Mouse (Mus musculus) ES-CJ7 (cell line): Measurements from ENCODE around the gene Dcst1.

Source experiments
- DNase-seq: peaks from one replicate; pipeline ENCODE4 v3.0.0; 2011; ENCODE audit warnings: low read depth, low spot score

The Dcst1 gene

GRCm38 (mm10) chr3:89361675-89362074 is 3.4 kb downstream of the Dcst1 start, which contains the start of gene Dcst2:
Dcst2 (plus strand) TSS chr3:89361975.
- DNase-seq, result no peak

GRCm38 (mm10) chr3:89360237-89360636 is 4.8 kb downstream of the Dcst1 start:
- DNase-seq, result no peak

GRCm38 (mm10) chr3:89359630-89360029 is 5.4 kb downstream of the Dcst1 start:
- DNase-seq, result no peak

- no peak for DNase-seq
Measured at GRCm38 (mm10) chr3:89356029-89356428, 9.0 kb downstream of the Dcst1 start.

DNA sequence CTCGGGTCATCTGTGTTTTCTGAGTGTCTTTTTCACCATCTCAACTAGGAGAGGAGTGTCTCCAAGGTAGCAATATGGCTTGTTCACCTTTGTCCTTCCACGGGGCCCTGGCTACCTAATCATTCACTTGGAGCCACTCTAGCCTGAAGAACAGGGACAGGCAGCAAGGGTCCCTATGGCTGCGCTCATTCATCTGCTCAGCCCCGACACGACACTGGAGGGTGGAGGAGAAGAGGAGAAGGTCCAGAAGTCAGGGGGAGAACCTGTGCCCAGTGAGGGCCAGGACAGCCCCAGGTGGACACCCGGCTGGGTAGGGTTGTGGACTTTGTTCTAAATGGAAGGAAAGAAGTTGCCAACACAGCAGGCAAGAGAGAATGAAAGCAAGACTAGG is 9.5 kb downstream of the Dcst1 start:
- DNase-seq, result no peak

GRCm38 (mm10) chr3:89354816-89355511 is 10.1 kb downstream of the Dcst1 start:
- peak; percentile 76 for DNase-seq

- no peak for DNase-seq
Measured at GRCm38 (mm10) chr3:89351271-89351670, 13.8 kb downstream of the Dcst1 start.

GRCm38 (mm10) chr3:89349869-89350501 is 15.1 kb downstream of the Dcst1 start, which contains the start of gene Adam15:
Adam15 (minus strand) TSS chr3:89349996.
- peak; percentile 87 for DNase-seq

- DNase-seq, result peak; percentile 63
Measured at GRCm38 (mm10) chr3:89348911-89349868, 15.9 kb downstream of the Dcst1 start.

DNA sequence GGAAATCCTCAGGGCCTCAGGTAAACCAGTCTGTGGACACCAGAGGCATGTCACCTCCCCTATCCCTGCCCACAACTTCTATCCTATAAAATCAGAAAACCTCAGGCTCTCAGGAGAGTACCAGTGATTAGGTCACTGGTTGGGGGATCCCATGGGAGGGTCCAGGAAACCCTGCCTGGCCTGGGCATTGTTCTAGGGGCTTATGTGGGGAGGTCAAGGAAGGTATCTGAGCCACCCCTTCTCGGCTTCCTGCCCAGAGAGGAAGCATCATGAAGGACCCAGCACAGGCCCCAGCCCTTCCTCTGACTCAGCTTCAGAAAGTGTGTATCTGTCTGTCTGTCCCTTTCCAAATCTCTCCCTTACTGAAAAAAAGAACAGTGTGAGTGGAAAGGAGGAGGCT is 17.1 kb downstream of the Dcst1 start:
- DNase-seq, result no peak

DNA sequence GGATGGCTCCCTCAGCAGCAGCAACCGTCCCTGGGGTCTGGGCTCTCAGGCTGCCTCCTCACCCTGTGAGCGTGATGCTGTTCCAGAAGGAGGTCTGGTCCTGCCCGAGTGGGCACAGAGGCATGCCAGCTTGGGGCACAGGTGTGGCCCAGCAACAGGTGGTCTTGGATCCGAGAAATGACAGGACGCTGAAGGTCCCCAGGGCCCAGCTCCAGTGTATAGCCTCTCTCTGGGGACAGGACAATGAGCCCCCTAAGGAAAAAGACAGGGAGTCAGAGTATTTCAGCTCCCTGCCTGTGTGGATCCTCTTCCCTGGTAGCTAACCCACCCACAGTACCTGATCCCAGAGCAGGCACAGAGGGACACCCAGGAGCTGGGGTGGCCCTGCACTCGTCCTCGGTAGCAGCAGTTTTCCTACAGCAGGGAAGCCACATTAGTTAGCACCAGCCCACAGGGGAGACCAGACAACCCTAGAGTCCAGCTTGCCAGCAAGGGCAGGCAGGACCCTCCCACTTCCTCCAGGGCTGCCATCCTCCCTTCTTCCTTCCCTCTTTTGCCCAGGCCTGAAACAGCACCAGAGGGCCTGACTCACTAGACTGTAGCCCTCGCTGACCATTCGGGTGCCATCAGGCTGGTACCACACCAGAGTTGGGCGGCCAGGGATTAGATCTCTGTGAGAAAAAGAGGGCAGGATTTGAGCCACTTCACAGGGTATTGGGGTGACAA is 18.1 kb downstream of the Dcst1 start:
- no peak for DNase-seq

- no peak for DNase-seq
Measured at GRCm38 (mm10) chr3:89343279-89343678, 21.8 kb downstream of the Dcst1 start.

GRCm38 (mm10) chr3:89341794-89342193 is 23.3 kb downstream of the Dcst1 start:
- no peak for DNase-seq

DNA sequence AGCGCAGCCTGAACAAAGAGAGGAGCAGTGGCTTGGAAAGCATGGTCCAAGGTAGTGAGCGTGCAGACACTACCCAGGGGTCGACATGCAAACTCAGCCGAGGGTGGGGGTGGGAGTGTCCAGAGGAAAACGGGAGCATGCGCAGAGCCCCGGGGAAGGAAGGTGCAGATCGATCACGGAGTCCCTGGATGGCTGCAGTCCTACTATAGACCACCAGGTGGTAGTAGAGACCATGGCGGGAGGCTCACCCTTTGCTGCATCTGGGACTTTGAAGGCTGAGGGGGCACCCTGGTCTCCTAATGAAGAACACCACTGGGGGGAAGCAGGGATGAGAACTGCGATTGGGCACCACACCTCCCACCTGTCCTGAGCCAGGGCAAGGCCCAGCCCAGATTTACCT is 24.6 kb downstream of the Dcst1 start:
- DNase-seq, result peak; percentile 92

DNA sequence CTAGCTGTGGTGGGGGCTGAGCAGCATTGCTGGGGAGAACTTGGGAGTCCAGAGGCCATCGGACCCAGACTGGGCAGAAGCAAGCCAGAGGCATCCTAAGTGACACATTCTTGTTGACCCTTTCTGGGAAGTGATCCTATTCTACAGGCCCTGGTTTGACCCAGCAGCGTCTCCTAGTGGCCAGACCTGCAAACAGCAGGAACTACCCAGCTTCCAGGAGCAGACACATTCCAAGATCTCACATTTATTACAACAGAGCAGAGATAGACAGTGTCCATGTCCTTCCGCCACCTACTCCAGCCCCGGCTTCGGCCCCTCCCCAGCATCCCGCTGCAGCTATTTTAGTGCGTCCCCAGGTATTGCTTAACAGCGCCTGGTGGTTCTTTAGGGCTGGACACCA is 25.6 kb downstream of the Dcst1 start:
- peak; percentile 89 for DNase-seq

GRCm38 (mm10) chr3:89337721-89338578 is 27.1 kb downstream of the Dcst1 start, which contains the start of gene Efna4:
Efna4 (minus strand) TSS chr3:89338028.
- peak; percentile 88 for DNase-seq

DNA sequence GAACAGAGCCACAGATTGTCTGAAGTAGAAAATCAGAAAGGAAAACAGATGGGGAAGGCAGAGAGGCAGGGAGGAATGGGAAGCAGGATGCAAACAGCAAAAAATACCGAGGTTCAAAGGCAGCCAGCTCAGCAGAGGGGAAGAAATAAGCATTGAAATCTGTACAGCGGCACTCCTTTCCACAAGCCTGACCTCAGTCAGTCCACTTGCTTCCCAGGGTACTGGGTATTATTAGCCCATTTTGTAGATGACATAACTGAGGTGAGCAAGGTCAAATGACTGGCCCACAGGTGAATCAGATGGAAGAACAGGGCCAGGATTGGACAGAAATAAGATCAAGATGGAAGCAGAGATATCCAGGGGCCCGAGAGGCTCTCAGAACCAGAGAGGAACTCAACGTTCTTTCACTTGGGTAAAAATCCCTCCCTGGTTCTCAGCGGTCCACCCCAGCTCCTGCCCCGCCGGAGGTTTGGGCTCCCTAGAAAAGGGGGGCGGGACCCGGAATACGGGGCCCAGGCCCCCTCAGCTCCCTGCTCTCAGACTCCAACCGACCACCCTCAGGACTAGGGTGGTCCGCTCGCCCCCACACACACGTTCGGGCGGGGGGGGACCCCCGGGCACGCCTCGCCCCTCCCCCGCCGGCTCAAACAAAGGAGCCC is 27.9 kb downstream of the Dcst1 start:
- no peak for DNase-seq

GRCm38 (mm10) chr3:89336529-89336928 is 28.5 kb downstream of the Dcst1 start:
- DNase-seq, result no peak

GRCm38 (mm10) chr3:89333053-89333452 is 32.0 kb downstream of the Dcst1 start:
- no peak for DNase-seq

- DNase-seq, result no peak
Measured at GRCm38 (mm10) chr3:89332476-89332875, 32.6 kb downstream of the Dcst1 start.
